Comparison of ENCODE assay signal across 21 mouse cellular contexts in genomic region chr7:4467801-4468200, GRCm38 (mm10). TPM values are rescaled to one million over a fixed set of nuclear protein-coding genes. Genes with fewer than 3 reads are reported as not detected.
"Had no signal": no experiment of that assay in that cellular context is flagged by ENCODE, and none has a peak within 500 bp of the region (broad histone marks: within the 10 kb centered on the region; RNA-seq: fewer than 3 reads in every experiment).

No protein-coding gene starts in this region.

- DNase-seq: liver, postnatal 0 days; lung, adult 2 months; lung, postnatal 14 days; lung, postnatal 36 days; right cerebral cortex, postnatal 25 days; right cerebral cortex, postnatal 4 days; spleen, adult 18-20 months; thymus, adult 18-20 months; thymus, postnatal 14 days; thymus, postnatal 36 days had no signal

- H3K4me3 ChIP-seq: liver, embryonic 15.5 days; lung, embryonic 15.5 days; megakaryocyte, embryonic 14.5 days; midbrain, embryonic 13.5 days; midbrain, embryonic 15.5 days; neural tube, embryonic 12.5 days had no signal

- H3K9me3 ChIP-seq: liver, embryonic 15.5 days; lung, embryonic 15.5 days; megakaryocyte, embryonic 14.5 days; midbrain, embryonic 13.5 days; midbrain, embryonic 15.5 days; neural tube, embryonic 12.5 days had no signal

- H3K27ac ChIP-seq: liver, embryonic 15.5 days; lung, embryonic 15.5 days; macrophage; midbrain, embryonic 13.5 days; midbrain, embryonic 15.5 days; neural tube, embryonic 12.5 days had no signal

- H3K9ac ChIP-seq: liver, embryonic 15.5 days; liver, postnatal 0 days; lung, embryonic 15.5 days; midbrain, embryonic 13.5 days; midbrain, embryonic 15.5 days; neural tube, embryonic 12.5 days had no signal

- H3K36me3 ChIP-seq: liver, embryonic 15.5 days; midbrain, embryonic 13.5 days; midbrain, embryonic 15.5 days; neural tube, embryonic 12.5 days had no signal

- H3K4me2 ChIP-seq: liver, embryonic 15.5 days; lung, embryonic 15.5 days; midbrain, embryonic 11.5 days; midbrain, embryonic 13.5 days; midbrain, embryonic 15.5 days; neural tube, embryonic 12.5 days had no signal

- ATAC-seq: liver, postnatal 0 days; lung, postnatal 0 days; midbrain, embryonic 13.5 days; midbrain, embryonic 15.5 days had no signal

RNA-seq across cellular contexts. Expression of gene Tnnt1, which starts 48.4 kb away (rescaled TPM):
- total RNA-seq: monocyte, adult 5-6 weeks; neutrophil, adult 5-6 weeks had no signal
